Mouse (Mus musculus) myocyte (in vitro differentiated cells): Measurements from ENCODE around the gene Tmem198b. TPM values are rescaled to one million over a fixed set of nuclear protein-coding genes. Genes with fewer than 3 reads are reported as not detected.
A peak's percentile ranks its signal among the peaks of the same experiment; 100 is the strongest.
"Not testable (repeated sequence)": the region's sequence is repeated elsewhere in the genome, so short reads cannot be mapped to it uniquely, and the experiment has no call there.

Source experiments
- H3K27me3 ChIP-seq: one replicate; pipeline ENCODE4 v1.6.1; 2011; ENCODE audit not compliant: control insufficient read depth, insufficient read depth, insufficient read length
- H3K36me3 ChIP-seq: one replicate; pipeline ENCODE4 v1.6.1; 2011; ENCODE audit not compliant: control insufficient read depth, insufficient read depth
- H3K4me2 ChIP-seq: one replicate; pipeline ENCODE4 v1.6.1; 2011; ENCODE audit warnings: low read depth, control low read depth
- H3K4me3 ChIP-seq: one replicate; pipeline ENCODE4 v1.5.1; 2011; ENCODE audit warnings: mild to moderate bottlenecking, control low read depth, moderate library complexity
- H3K79me2 ChIP-seq: one replicate; pipeline ENCODE4 v1.6.1; 2011; ENCODE audit not compliant: control insufficient read depth, insufficient read depth
- H3ac ChIP-seq: one replicate; pipeline ENCODE4 v1.6.1; 2011; ENCODE audit not compliant: control insufficient read depth, insufficient read length
- CEBPB ChIP-seq: IDR thresholded peaks from 2 replicates; pipeline ENCODE4 v1.6.1; 2011; ENCODE audit warnings: mild to moderate bottlenecking, moderate library complexity; ENCODE audit not compliant: poor library complexity, insufficient read depth, severe bottlenecking
- E2F4 ChIP-seq: IDR thresholded peaks from one replicate; pipeline ENCODE4 v1.6.1; 2011; ENCODE audit warnings: mild to moderate bottlenecking, control low read depth, moderate library complexity; ENCODE audit not compliant: insufficient read depth
- MAX ChIP-seq: IDR thresholded peaks from one replicate; pipeline ENCODE4 v1.6.1; 2011; ENCODE audit warnings: low read depth, mild to moderate bottlenecking, control low read depth
- MYOD1 ChIP-seq, 3 experiments: IDR thresholded peaks; one replicate each; pipeline ENCODE4 v1.6.1; 2011; ENCODE audit warnings: control low read depth in 2 of 3, low read depth in 2 of 3, mild to moderate bottlenecking in 2 of 3, moderate library complexity in 1 of 3; ENCODE audit not compliant: insufficient read length in 2 of 3, control insufficient read depth in 1 of 3
- MYOG ChIP-seq, 3 experiments: IDR thresholded peaks; one replicate each; pipeline ENCODE4 v1.6.1; 2011; ENCODE audit warnings: control low read depth in 2 of 3, low read depth in 2 of 3, mild to moderate bottlenecking in 2 of 3; ENCODE audit not compliant: insufficient read length in 2 of 3, control insufficient read depth in 1 of 3, insufficient read depth in 1 of 3
- POLR2A ChIP-seq: IDR thresholded peaks from one replicate; pipeline ENCODE4 v1.6.1; 2011; ENCODE audit warnings: low read depth, mild to moderate bottlenecking, control low read depth, moderate library complexity; ENCODE audit not compliant: insufficient read length
- POLR2AphosphoS2 ChIP-seq: IDR thresholded peaks from one replicate; pipeline ENCODE4 v1.6.1; 2011; ENCODE audit warnings: low read depth, control low read depth; ENCODE audit not compliant: insufficient read length
- REST ChIP-seq: IDR thresholded peaks from one replicate; pipeline ENCODE4 v1.6.1; 2011; ENCODE audit warnings: mild to moderate bottlenecking, control low read depth, moderate library complexity; ENCODE audit not compliant: insufficient read depth, insufficient read length
- SRF ChIP-seq: IDR thresholded peaks from one replicate; pipeline ENCODE4 v1.6.1; 2011; ENCODE audit warnings: low read depth; ENCODE audit not compliant: control insufficient read depth, insufficient read length
- TCF12 ChIP-seq: IDR thresholded peaks from one replicate; pipeline ENCODE4 v1.6.1; 2011; ENCODE audit warnings: mild to moderate bottlenecking, control low read depth; ENCODE audit not compliant: poor library complexity, insufficient read depth, severe bottlenecking
- TCF3 ChIP-seq: IDR thresholded peaks from one replicate; pipeline ENCODE4 v1.6.1; 2011; ENCODE audit warnings: low read depth, control low read depth; ENCODE audit not compliant: insufficient read length
- USF1 ChIP-seq: IDR thresholded peaks from one replicate; pipeline ENCODE4 v1.6.1; 2011; ENCODE audit warnings: low read depth, mild to moderate bottlenecking, control low read depth, moderate library complexity
- polyA plus RNA-seq: library from polyadenylated mRNA; unstranded; fragments of >200 nt; fragmentation: generic; extraction: Trizol; gene quantifications from one replicate; pipeline ENCODE4 v1.2.1, GENCODE M21; 2012; ENCODE audit warnings: missing spikeins

The Tmem198b gene
- polyA plus RNA-seq, 1 experiment, result 18.7 TPM

DNA sequence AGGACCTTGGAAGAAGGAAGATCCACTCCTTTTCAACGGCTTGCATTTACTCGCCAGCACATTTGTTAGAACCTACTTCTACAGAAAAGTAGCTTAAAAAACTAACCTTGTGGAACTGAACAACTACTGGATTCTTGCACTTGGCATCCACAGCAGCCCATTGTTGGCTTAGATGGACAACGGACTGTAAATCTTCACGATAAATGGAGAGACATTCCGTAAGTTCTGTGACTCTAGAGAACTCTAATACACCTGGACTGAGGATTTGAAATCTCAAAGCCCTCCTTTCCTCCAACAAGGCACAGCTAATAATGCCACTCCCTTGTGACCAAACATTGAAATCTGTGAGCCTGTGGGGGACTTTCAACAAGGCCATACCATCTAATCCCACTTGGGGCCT is 39.1 kb upstream of the Tmem198b start:
- H3K79me2 ChIP-seq, result no peaks in the 10 kb centered on the region
- no peak overlapping the region for H3K4me2 ChIP-seq
- no peak for TF ChIP-seq E2F4
- TF ChIP-seq CEBPB, result no peak
- no peak overlapping the region for H3ac ChIP-seq
- no peaks in the 10 kb centered on the region for H3K27me3 ChIP-seq
- no peak overlapping the region for H3K4me3 ChIP-seq
- peaks cover 64% of the 10 kb centered on the region for H3K36me3 ChIP-seq

DNA sequence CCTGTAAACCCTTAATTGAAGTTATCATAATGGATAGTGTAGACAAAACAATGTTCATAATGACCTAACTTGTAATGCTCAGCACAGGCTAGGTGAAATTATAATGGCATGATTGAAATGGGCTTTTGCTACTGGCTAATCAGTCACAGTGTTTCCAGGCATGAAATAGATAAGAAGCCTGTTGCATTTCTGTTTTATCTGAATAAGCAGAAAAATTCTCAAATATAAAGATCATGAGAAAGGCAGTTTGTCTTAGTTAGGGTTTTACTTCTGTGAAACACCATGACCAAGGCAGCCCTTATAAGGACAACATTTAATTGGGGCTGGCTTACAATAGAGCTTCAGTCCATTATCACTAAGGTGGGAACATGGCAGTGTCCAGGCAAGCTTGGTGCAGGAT is 36.4 kb upstream of the Tmem198b start:
- Histone ChIP-seq H3K79me2 (peaks cover 5% of the 10 kb centered on the region), H3K4me3 (no peak overlapping the region), H3K36me3 (peaks cover 72% of the 10 kb centered on the region), H3K27me3 (no peaks in the 10 kb centered on the region), H3ac (no peak overlapping the region), H3K4me2 (no peak overlapping the region)
- TF ChIP-seq MAX (no peak), E2F4 (no peak), MYOG (IDR thresholded peaks at IDR 0.05; ENCODE audit: control insufficient read depth in 1 of 3, insufficient read depth in 1 of 3, insufficient read length in 2 of 3, low read depth in 2 of 3) (no peak), TCF3 (no peak), POLR2AphosphoS2 (no peak), USF1 (no peak), CEBPB (no peak), POLR2A (no peak), REST (no peak), TCF12 (no peak), SRF (no peak), MYOD1 (IDR thresholded peaks at IDR 0.05; ENCODE audit: control insufficient read depth in 1 of 3, insufficient read length in 2 of 3, low read depth in 2 of 3) (no peak)

DNA sequence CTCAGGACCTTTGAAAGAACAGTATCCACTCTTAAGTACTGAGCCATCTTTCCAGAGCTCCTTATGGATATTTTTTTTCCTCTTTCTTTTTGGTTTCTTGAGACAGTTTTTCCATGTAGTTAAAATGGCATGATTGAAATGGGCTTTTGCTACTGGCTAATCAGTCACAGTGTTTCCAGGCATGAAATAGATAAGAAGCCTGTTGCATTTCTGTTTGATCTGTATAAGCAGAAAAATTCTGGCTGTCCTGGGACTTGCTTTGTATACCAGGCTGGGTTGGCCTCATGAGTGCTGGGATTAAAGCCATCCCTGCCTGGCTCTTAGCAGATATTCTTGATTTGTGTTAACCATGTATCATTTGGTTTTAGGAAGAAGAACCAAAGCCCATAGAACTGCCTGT is 35.3 kb upstream of the Tmem198b start:
- Histone ChIP-seq H3K27me3 (no peaks in the 10 kb centered on the region), H3K79me2 (peaks cover 9% of the 10 kb centered on the region), H3K36me3 (peaks cover 76% of the 10 kb centered on the region), H3K4me2 (no peak overlapping the region), H3K4me3 (no peak overlapping the region), H3ac (no peak overlapping the region)
- TF ChIP-seq E2F4 (no peak), MAX (no peak), POLR2AphosphoS2 (no peak), REST (no peak), TCF12 (no peak), TCF3 (no peak), USF1 (no peak), POLR2A (no peak), SRF (no peak), CEBPB (no peak), MYOG (IDR thresholded peaks at IDR 0.05; ENCODE audit: control insufficient read depth in 1 of 3, insufficient read depth in 1 of 3, insufficient read length in 2 of 3, low read depth in 2 of 3) (no peak), MYOD1 (IDR thresholded peaks at IDR 0.05; ENCODE audit: control insufficient read depth in 1 of 3, insufficient read length in 2 of 3, low read depth in 2 of 3) (no peak)

DNA sequence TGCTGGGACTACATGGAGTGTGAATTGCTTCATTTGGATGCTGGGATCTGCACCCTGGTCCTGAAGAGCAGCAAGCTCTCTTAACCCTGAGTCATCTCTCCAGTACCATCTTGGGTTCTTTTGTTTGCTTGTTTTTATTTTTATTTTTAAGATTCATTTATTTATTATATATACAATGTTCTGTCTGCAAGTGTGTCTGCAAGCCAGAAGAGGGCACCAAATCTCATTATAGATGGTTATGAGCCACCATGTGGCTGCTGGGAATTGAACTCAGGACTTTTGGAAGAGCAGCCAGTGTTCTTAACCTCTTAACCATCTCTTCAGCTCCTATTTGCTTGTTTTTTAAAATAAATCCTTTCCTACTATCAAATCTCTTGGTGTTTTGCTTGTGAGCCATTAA is 33.2 kb upstream of the Tmem198b start:
- no peak overlapping the region for H3K4me2 ChIP-seq
- TF ChIP-seq POLR2AphosphoS2, result no peak
- TF ChIP-seq POLR2A, result no peak
- no peak for TF ChIP-seq MYOG (IDR thresholded peaks at IDR 0.05; ENCODE audit: control insufficient read depth in 1 of 3, insufficient read depth in 1 of 3, insufficient read length in 2 of 3, low read depth in 2 of 3)
- TF ChIP-seq USF1, result no peak
- no peak for TF ChIP-seq E2F4
- no peak for TF ChIP-seq MYOD1 (IDR thresholded peaks at IDR 0.05; ENCODE audit: control insufficient read depth in 1 of 3, insufficient read length in 2 of 3, low read depth in 2 of 3)
- TF ChIP-seq TCF12, result no peak
- no peak for TF ChIP-seq REST
- TF ChIP-seq MAX, result no peak
- no peak for TF ChIP-seq CEBPB
- TF ChIP-seq TCF3, result no peak
- no peak for TF ChIP-seq SRF
- H3K36me3 ChIP-seq, result peaks cover 81% of the 10 kb centered on the region
- H3ac ChIP-seq, result no peak overlapping the region
- H3K79me2 ChIP-seq, result peaks cover 22% of the 10 kb centered on the region
- H3K4me3 ChIP-seq, result no peak overlapping the region
- H3K27me3 ChIP-seq, result no peaks in the 10 kb centered on the region

DNA sequence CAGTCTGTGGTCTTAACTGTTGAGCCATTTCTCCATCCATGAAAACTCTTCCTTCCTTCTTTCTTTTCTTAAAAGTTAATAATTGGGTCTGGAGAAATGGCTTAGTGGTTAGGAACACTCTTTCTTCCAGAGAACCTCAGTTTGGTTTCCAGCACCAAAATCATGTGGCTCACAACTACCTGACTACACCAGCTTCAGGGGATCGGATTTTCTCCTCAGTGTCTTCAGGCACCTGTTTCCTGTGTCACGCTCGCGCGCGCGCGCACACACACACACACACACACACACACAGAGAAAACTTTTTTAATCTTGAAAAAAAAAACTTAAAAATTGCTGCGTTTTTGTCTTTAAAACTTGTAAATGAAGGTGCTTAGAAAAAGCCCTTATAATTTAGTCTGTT is 19.7 kb upstream of the Tmem198b start:
- peaks cover 71% of the 10 kb centered on the region for H3K79me2 ChIP-seq
- TF ChIP-seq TCF3, result no peak
- no peak for TF ChIP-seq USF1
- no peak for TF ChIP-seq MYOG (IDR thresholded peaks at IDR 0.05; ENCODE audit: control insufficient read depth in 1 of 3, insufficient read depth in 1 of 3, insufficient read length in 2 of 3, low read depth in 2 of 3)
- TF ChIP-seq CEBPB, result no peak
- no peak for TF ChIP-seq E2F4
- TF ChIP-seq TCF12, result no peak
- TF ChIP-seq POLR2AphosphoS2, result no peak
- no peak for TF ChIP-seq MAX
- no peak for TF ChIP-seq SRF
- H3ac ChIP-seq, result no peak overlapping the region
- no peaks in the 10 kb centered on the region for H3K27me3 ChIP-seq
- H3K4me2 ChIP-seq, result no peak overlapping the region
- no peak overlapping the region for H3K4me3 ChIP-seq
- H3K36me3 ChIP-seq, result peaks cover 19% of the 10 kb centered on the region

DNA sequence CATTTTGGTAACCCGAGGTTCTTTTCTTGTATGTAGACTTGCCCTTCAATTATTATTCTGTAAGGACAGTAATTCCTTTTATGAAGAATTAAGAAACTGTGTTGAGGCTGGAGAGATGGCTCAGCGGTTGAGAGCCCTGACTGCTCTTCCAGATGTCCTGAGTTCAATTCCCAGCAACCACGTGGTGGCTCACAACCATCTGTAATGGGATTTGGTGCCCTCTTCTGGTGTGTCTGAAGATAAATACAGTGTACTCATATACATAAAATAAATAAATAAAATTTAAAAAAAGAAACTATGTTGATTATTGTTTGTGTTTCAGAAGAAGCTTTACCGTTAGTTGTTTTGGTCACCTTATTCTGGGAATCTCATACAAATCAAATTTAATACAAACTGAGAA is 18.9 kb upstream of the Tmem198b start:
- Histone ChIP-seq H3K79me2 (peaks cover 64% of the 10 kb centered on the region), H3K4me2 (peak overlapping the region; percentile 96), H3K4me3 (peak overlapping the region; percentile 76), H3K36me3 (peaks cover 20% of the 10 kb centered on the region)
- not testable (repeated sequence) for H3K27me3 ChIP-seq, H3ac ChIP-seq
